Mouse (Mus musculus): ENCODE data around the gene Ccr7. TPM values are rescaled to one million over a fixed set of nuclear protein-coding genes. Genes with fewer than 3 reads are reported as not detected.

The Ccr7 gene
- polyA plus RNA-seq, 1 experiment from 2014 or later = 1.5 TPM

DNA sequence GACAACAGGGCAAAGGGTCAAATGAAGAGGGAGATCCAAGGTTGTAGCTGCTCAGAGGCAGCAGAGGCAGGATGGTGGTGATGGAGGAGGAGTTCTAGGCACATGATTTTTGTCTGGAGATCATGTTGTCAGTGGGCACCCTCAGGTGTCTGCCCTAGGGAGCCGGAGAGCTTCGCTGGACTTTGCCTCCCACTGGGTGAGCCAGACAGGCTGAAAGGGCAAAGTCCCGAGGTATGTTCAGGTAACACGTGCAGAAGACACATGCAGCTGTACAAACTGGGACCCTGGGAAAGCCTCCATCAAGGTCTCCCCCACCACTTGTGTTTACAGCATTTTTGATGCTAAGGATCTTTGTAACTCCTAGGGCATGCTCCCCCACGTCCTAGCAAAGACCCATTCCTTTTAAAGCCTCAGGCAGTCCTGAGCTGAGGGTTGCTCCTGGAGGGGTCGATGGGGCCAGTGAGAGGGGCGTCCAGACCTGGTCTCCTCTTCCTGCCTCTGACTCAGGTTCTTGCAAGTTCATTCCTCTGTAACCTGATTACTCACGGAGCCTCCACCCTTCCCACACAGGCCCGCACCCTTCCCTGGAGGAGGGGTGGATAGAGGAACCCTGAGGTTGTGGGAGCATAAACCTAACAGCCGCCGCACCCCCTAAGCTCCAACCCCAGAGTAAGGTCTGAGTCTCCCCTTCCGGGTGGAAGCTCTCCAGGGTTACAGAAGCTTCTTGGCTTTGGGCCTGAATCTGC is 48.7 kb downstream of the Ccr7 start:
- Histone ChIP-seq H3K36me3 (ENCODE audit: control insufficient read depth, insufficient read depth) (no peaks in the 10 kb centered on the region), H3K4me3 (ENCODE audit: low read length) (no peak overlapping the region), H3K9me3 (replicated peaks; ENCODE audit: control insufficient read depth, low read length) (0 out of 2 replicates have a peak, but pooled peaks cover 2% of the 10 kb centered on the region), H3K27ac (ENCODE audit: low read length) (no peak overlapping the region), H3K4me2 (ENCODE audit: low read depth, low read length) (no peak overlapping the region), H3K9ac (ENCODE audit: low read length) (0 out of 2 replicates have a peak overlapping the region, but pooled peaks have one; percentile 3), H3K4me1 (ENCODE audit: control insufficient read depth, insufficient read depth, low read length) (0 out of 2 replicates have a peak, but pooled peaks cover 3% of the 10 kb centered on the region), H3K27me3 (ENCODE audit: control insufficient read depth, insufficient read depth, low read length) (no peaks in the 10 kb centered on the region)
- 55% methylated on average over 12 of the region's 12 CpGs for WGBS
- no peak for ATAC-seq (replicated peaks; ENCODE audit: extremely low read depth, insufficient read depth, low FRiP score)

GRCm38 (mm10) chr11:99104609-99105410 is 50.1 kb downstream of the Ccr7 start:
- Histone ChIP-seq H3K36me3 (ENCODE audit: control insufficient read depth, insufficient read depth) (no peaks in the 10 kb centered on the region), H3K9me3 (replicated peaks; ENCODE audit: control insufficient read depth, low read length) (no peaks in the 10 kb centered on the region), H3K27ac (ENCODE audit: low read length) (no peak overlapping the region), H3K4me2 (ENCODE audit: low read depth, low read length) (no peak overlapping the region), H3K4me1 (ENCODE audit: control insufficient read depth, insufficient read depth, low read length) (0 out of 2 replicates have a peak, but pooled peaks cover 3% of the 10 kb centered on the region), H3K27me3 (ENCODE audit: control insufficient read depth, insufficient read depth, low read length) (no peaks in the 10 kb centered on the region), H3K9ac (ENCODE audit: low read length) (no peak overlapping the region), H3K4me3 (ENCODE audit: low read length) (no peak overlapping the region)
- no peak for ATAC-seq (replicated peaks; ENCODE audit: extremely low read depth, insufficient read depth, low FRiP score)
- WGBS = 64% methylated on average over 9 of the region's 9 CpGs

- Histone ChIP-seq H3K4me3 (ENCODE audit: low read length) (no peak overlapping the region), H3K9ac (ENCODE audit: low read length) (no peak overlapping the region), H3K4me1 (ENCODE audit: control insufficient read depth, insufficient read depth, low read length) (peaks cover 7% of the 10 kb centered on the region), H3K36me3 (ENCODE audit: control insufficient read depth, insufficient read depth) (no peaks in the 10 kb centered on the region), H3K4me2 (ENCODE audit: low read depth, low read length) (no peak overlapping the region), H3K9me3 (replicated peaks; ENCODE audit: control insufficient read depth, low read length) (no peaks in the 10 kb centered on the region), H3K27ac (ENCODE audit: low read length) (no peak overlapping the region), H3K27me3 (ENCODE audit: control insufficient read depth, insufficient read depth, low read length) (no peaks in the 10 kb centered on the region)
- 82% methylated on average over 9 of the region's 9 CpGs for WGBS
- ATAC-seq (replicated peaks; ENCODE audit: extremely low read depth, insufficient read depth, low FRiP score) = no peak
Measured at GRCm38 (mm10) chr11:99102575-99103270, 52.2 kb downstream of the Ccr7 start.

- Histone ChIP-seq H3K9me3 (replicated peaks; ENCODE audit: control insufficient read depth, low read length) (no peaks in the 10 kb centered on the region), H3K4me2 (ENCODE audit: low read depth, low read length) (no peak overlapping the region), H3K36me3 (ENCODE audit: control insufficient read depth, insufficient read depth) (no peaks in the 10 kb centered on the region), H3K4me1 (ENCODE audit: control insufficient read depth, insufficient read depth, low read length) (peaks cover 7% of the 10 kb centered on the region), H3K27ac (ENCODE audit: low read length) (no peak overlapping the region), H3K27me3 (ENCODE audit: control insufficient read depth, insufficient read depth, low read length) (no peaks in the 10 kb centered on the region), H3K9ac (ENCODE audit: low read length) (no peak overlapping the region), H3K4me3 (ENCODE audit: low read length) (no peak overlapping the region)
- ATAC-seq (replicated peaks; ENCODE audit: extremely low read depth, insufficient read depth, low FRiP score) = no peak
- 50% methylated on average over 8 of the region's 8 CpGs for WGBS
Measured at GRCm38 (mm10) chr11:99101693-99102092, 53.2 kb downstream of the Ccr7 start.

- no peaks in the 10 kb centered on the region for H3K27me3 ChIP-seq (ENCODE audit: control insufficient read depth, insufficient read depth, low read length)
- peaks cover 4% of the 10 kb centered on the region for H3K4me1 ChIP-seq (ENCODE audit: control insufficient read depth, insufficient read depth, low read length)
- no peaks in the 10 kb centered on the region for H3K9me3 ChIP-seq (replicated peaks; ENCODE audit: control insufficient read depth, low read length)
- WGBS = 79% methylated on average over 5 of the region's 5 CpGs
- H3K9ac ChIP-seq (ENCODE audit: low read length) = no peak overlapping the region
- no peaks in the 10 kb centered on the region for H3K36me3 ChIP-seq (ENCODE audit: control insufficient read depth, insufficient read depth)
- no peak for ATAC-seq (replicated peaks; ENCODE audit: extremely low read depth, insufficient read depth, low FRiP score)
- H3K4me3 ChIP-seq (ENCODE audit: low read length) = no peak overlapping the region
- no peak overlapping the region for H3K4me2 ChIP-seq (ENCODE audit: low read depth, low read length)
- no peak overlapping the region for H3K27ac ChIP-seq (ENCODE audit: low read length)
Measured at GRCm38 (mm10) chr11:99100215-99100614, 54.7 kb downstream of the Ccr7 start.

DNA sequence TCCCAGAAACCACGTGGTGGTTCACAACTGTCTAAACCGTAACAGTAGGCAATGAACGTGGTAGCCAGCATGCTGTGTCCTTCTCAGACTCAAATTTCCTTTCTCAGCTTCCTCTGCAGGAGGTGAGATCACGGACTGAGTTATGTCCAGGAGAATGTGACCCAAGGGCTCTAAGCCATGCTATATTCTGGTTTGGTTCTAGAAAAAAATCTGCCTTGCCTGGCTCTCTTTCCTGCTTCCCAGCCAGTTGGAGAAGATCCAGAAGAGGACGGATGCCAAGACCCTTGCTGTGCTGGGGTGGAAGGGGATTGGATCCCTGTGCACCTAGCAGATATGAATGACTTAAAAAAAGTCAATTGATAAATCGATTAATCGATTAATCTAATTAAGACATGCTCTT is 55.4 kb downstream of the Ccr7 start:
- WGBS = 61% methylated on average over 7 of the region's 7 CpGs
- 0 out of 2 replicates have a peak, but pooled peaks have one; percentile 44 for ATAC-seq (replicated peaks; ENCODE audit: extremely low read depth, insufficient read depth, low FRiP score)

GRCm38 (mm10) chr11:99098924-99099323 is 56.0 kb downstream of the Ccr7 start:
- 89% methylated on average over 9 of the region's 9 CpGs for WGBS
- Histone ChIP-seq H3K36me3 (ENCODE audit: control insufficient read depth, insufficient read depth) (no peaks in the 10 kb centered on the region), H3K27me3 (ENCODE audit: control insufficient read depth, insufficient read depth, low read length) (no peaks in the 10 kb centered on the region), H3K4me2 (ENCODE audit: low read depth, low read length) (no peak overlapping the region), H3K9me3 (replicated peaks; ENCODE audit: control insufficient read depth, low read length) (peaks cover 3% of the 10 kb centered on the region; the same call in 1 of the 2 replicates), H3K4me1 (ENCODE audit: control insufficient read depth, insufficient read depth, low read length) (peaks cover 4% of the 10 kb centered on the region), H3K4me3 (ENCODE audit: low read length) (no peak overlapping the region), H3K27ac (ENCODE audit: low read length) (no peak overlapping the region), H3K9ac (ENCODE audit: low read length) (no peak overlapping the region)
- no peak for ATAC-seq (replicated peaks; ENCODE audit: extremely low read depth, insufficient read depth, low FRiP score)

More for the DNA sequence above, 55.4 kb downstream of the Ccr7 start:
- no peak overlapping the region for H3K4me3 ChIP-seq (ENCODE audit: low read length)
- H3K27ac ChIP-seq (ENCODE audit: low read length) = no peak overlapping the region
- H3K4me2 ChIP-seq (ENCODE audit: low read depth, low read length) = no peak overlapping the region
- no peak overlapping the region for H3K9ac ChIP-seq (ENCODE audit: low read length)
- H3K27me3 ChIP-seq (ENCODE audit: control insufficient read depth, insufficient read depth, low read length) = no peaks in the 10 kb centered on the region
- H3K9me3 ChIP-seq (replicated peaks; ENCODE audit: control insufficient read depth, low read length) = peaks cover 3% of the 10 kb centered on the region; the same call in 1 of the 2 replicates
- no peaks in the 10 kb centered on the region for H3K36me3 ChIP-seq (ENCODE audit: control insufficient read depth, insufficient read depth)
- peaks cover 4% of the 10 kb centered on the region for H3K4me1 ChIP-seq (ENCODE audit: control insufficient read depth, insufficient read depth, low read length)

- Histone ChIP-seq H3K27me3 (ENCODE audit: control insufficient read depth, insufficient read depth, low read length) (no peaks in the 10 kb centered on the region), H3K36me3 (ENCODE audit: control insufficient read depth, insufficient read depth) (no peaks in the 10 kb centered on the region), H3K9ac (ENCODE audit: low read length) (no peak overlapping the region), H3K4me2 (ENCODE audit: low read depth, low read length) (no peak overlapping the region), H3K9me3 (replicated peaks; ENCODE audit: control insufficient read depth, low read length) (peaks cover 3% of the 10 kb centered on the region; the same call in 1 of the 2 replicates), H3K4me3 (ENCODE audit: low read length) (no peak overlapping the region), H3K27ac (ENCODE audit: low read length) (no peak overlapping the region), H3K4me1 (ENCODE audit: control insufficient read depth, insufficient read depth, low read length) (peaks cover 4% of the 10 kb centered on the region)
- 75% methylated on average over 8 of the region's 8 CpGs for WGBS
- ATAC-seq (replicated peaks; ENCODE audit: extremely low read depth, insufficient read depth, low FRiP score) = no peak
Measured at GRCm38 (mm10) chr11:99096996-99097774, 57.7 kb downstream of the Ccr7 start.

Measured in heart, embryonic 16.5 days (tissue).